Mouse (Mus musculus): ENCODE measurements around the gene Gm20683. TPM values are rescaled to one million over a fixed set of nuclear protein-coding genes. Genes with fewer than 3 reads are reported as not detected.

The Gm20683 gene
- polyA plus RNA-seq, 1 experiment from 2014 or later: 4.1 TPM

Other genes starting within 250 kb of the Gm20683 start
- 0.99 TPM for gene Gng13, start 124.6 kb downstream of the Gm20683 start, polyA plus RNA-seq (2014; fragmentation: Illumina TruSeq; extraction: RNeasy Lipid Tissue Mini Kit (QIAGEN cat#74804); ENCODE audit: low read depth, low replicate concordance)
- 1.4 TPM for gene Chtf18, start 114.3 kb downstream of the Gm20683 start, polyA plus RNA-seq (2014; fragmentation: Illumina TruSeq; extraction: RNeasy Lipid Tissue Mini Kit (QIAGEN cat#74804); ENCODE audit: low read depth, low replicate concordance)
- gene Rpusd1, start 114.1 kb downstream of the Gm20683 start, polyA plus RNA-seq (2014; fragmentation: Illumina TruSeq; extraction: RNeasy Lipid Tissue Mini Kit (QIAGEN cat#74804); ENCODE audit: low read depth, low replicate concordance): 9.4 TPM
- not detected for gene Mslnl, start 105.7 kb downstream of the Gm20683 start, polyA plus RNA-seq (2014; fragmentation: Illumina TruSeq; extraction: RNeasy Lipid Tissue Mini Kit (QIAGEN cat#74804); ENCODE audit: low read depth, low replicate concordance)
- 18.6 TPM for gene Msln, start 87.4 kb downstream of the Gm20683 start, polyA plus RNA-seq (2014; fragmentation: Illumina TruSeq; extraction: RNeasy Lipid Tissue Mini Kit (QIAGEN cat#74804); ENCODE audit: low read depth, low replicate concordance)
- 41.3 TPM for gene Narfl, start 68.0 kb downstream of the Gm20683 start, polyA plus RNA-seq (2014; fragmentation: Illumina TruSeq; extraction: RNeasy Lipid Tissue Mini Kit (QIAGEN cat#74804); ENCODE audit: low read depth, low replicate concordance)
- 15.1 TPM for gene Haghl, start 56.1 kb downstream of the Gm20683 start, polyA plus RNA-seq (2014; fragmentation: Illumina TruSeq; extraction: RNeasy Lipid Tissue Mini Kit (QIAGEN cat#74804); ENCODE audit: low read depth, low replicate concordance)
- 0.26 TPM for gene Ccdc78, start 55.2 kb downstream of the Gm20683 start, polyA plus RNA-seq (2014; fragmentation: Illumina TruSeq; extraction: RNeasy Lipid Tissue Mini Kit (QIAGEN cat#74804); ENCODE audit: low read depth, low replicate concordance)
- gene Fam173a, start 48.9 kb downstream of the Gm20683 start, polyA plus RNA-seq (2014; fragmentation: Illumina TruSeq; extraction: RNeasy Lipid Tissue Mini Kit (QIAGEN cat#74804); ENCODE audit: low read depth, low replicate concordance): 41.4 TPM
- not detected for gene AC134908.4, start 46.1 kb downstream of the Gm20683 start, polyA plus RNA-seq (2014; fragmentation: Illumina TruSeq; extraction: RNeasy Lipid Tissue Mini Kit (QIAGEN cat#74804); ENCODE audit: low read depth, low replicate concordance)
- 31.5 TPM for gene Metrn, start 44.6 kb downstream of the Gm20683 start, polyA plus RNA-seq (2014; fragmentation: Illumina TruSeq; extraction: RNeasy Lipid Tissue Mini Kit (QIAGEN cat#74804); ENCODE audit: low read depth, low replicate concordance)
- 2.1 TPM for gene Fbxl16, start 32.7 kb downstream of the Gm20683 start, polyA plus RNA-seq (2014; fragmentation: Illumina TruSeq; extraction: RNeasy Lipid Tissue Mini Kit (QIAGEN cat#74804); ENCODE audit: low read depth, low replicate concordance)
- 11.2 TPM for gene Wdr24, start 18.1 kb downstream of the Gm20683 start, polyA plus RNA-seq (2014; fragmentation: Illumina TruSeq; extraction: RNeasy Lipid Tissue Mini Kit (QIAGEN cat#74804); ENCODE audit: low read depth, low replicate concordance)
- 31.6 TPM for gene Jmjd8, start 12.9 kb downstream of the Gm20683 start, polyA plus RNA-seq (2014; fragmentation: Illumina TruSeq; extraction: RNeasy Lipid Tissue Mini Kit (QIAGEN cat#74804); ENCODE audit: low read depth, low replicate concordance)
- 133 TPM for gene Stub1, start 8.4 kb downstream of the Gm20683 start, polyA plus RNA-seq (2014; fragmentation: Illumina TruSeq; extraction: RNeasy Lipid Tissue Mini Kit (QIAGEN cat#74804); ENCODE audit: low read depth, low replicate concordance)
- 1.1 TPM for gene Rhbdl1, start 4.5 kb downstream of the Gm20683 start, polyA plus RNA-seq (2014; fragmentation: Illumina TruSeq; extraction: RNeasy Lipid Tissue Mini Kit (QIAGEN cat#74804); ENCODE audit: low read depth, low replicate concordance)
- gene Rhot2, start 3.1 kb upstream of the Gm20683 start, polyA plus RNA-seq (2014; fragmentation: Illumina TruSeq; extraction: RNeasy Lipid Tissue Mini Kit (QIAGEN cat#74804); ENCODE audit: low read depth, low replicate concordance): 133 TPM
- gene Wdr90, start 19.7 kb upstream of the Gm20683 start, polyA plus RNA-seq (2014; fragmentation: Illumina TruSeq; extraction: RNeasy Lipid Tissue Mini Kit (QIAGEN cat#74804); ENCODE audit: low read depth, low replicate concordance): 3.2 TPM
- 194 TPM for gene Mcrip2, start 27.0 kb upstream of the Gm20683 start, polyA plus RNA-seq (2014; fragmentation: Illumina TruSeq; extraction: RNeasy Lipid Tissue Mini Kit (QIAGEN cat#74804); ENCODE audit: low read depth, low replicate concordance)
- 19.7 TPM for gene Mettl26, start 33.3 kb upstream of the Gm20683 start, polyA plus RNA-seq (2014; fragmentation: Illumina TruSeq; extraction: RNeasy Lipid Tissue Mini Kit (QIAGEN cat#74804); ENCODE audit: low read depth, low replicate concordance)
- not detected for gene Wfikkn1, start 39.1 kb upstream of the Gm20683 start, polyA plus RNA-seq (2014; fragmentation: Illumina TruSeq; extraction: RNeasy Lipid Tissue Mini Kit (QIAGEN cat#74804); ENCODE audit: low read depth, low replicate concordance)
- gene Rab40c, start 78.0 kb upstream of the Gm20683 start, polyA plus RNA-seq (2014; fragmentation: Illumina TruSeq; extraction: RNeasy Lipid Tissue Mini Kit (QIAGEN cat#74804); ENCODE audit: low read depth, low replicate concordance): 15.4 TPM
- gene Pigq, start 103.2 kb upstream of the Gm20683 start, polyA plus RNA-seq (2014; fragmentation: Illumina TruSeq; extraction: RNeasy Lipid Tissue Mini Kit (QIAGEN cat#74804); ENCODE audit: low read depth, low replicate concordance): 40.5 TPM
- not detected for gene Nhlrc4, start 103.2 kb upstream of the Gm20683 start, polyA plus RNA-seq (2014; fragmentation: Illumina TruSeq; extraction: RNeasy Lipid Tissue Mini Kit (QIAGEN cat#74804); ENCODE audit: low read depth, low replicate concordance)
- 0.34 TPM for gene A930017K11Rik, start 110.8 kb upstream of the Gm20683 start, polyA plus RNA-seq (2014; fragmentation: Illumina TruSeq; extraction: RNeasy Lipid Tissue Mini Kit (QIAGEN cat#74804); ENCODE audit: low read depth, low replicate concordance)
- gene Capn15, start 144.0 kb upstream of the Gm20683 start, polyA plus RNA-seq (2014; fragmentation: Illumina TruSeq; extraction: RNeasy Lipid Tissue Mini Kit (QIAGEN cat#74804); ENCODE audit: low read depth, low replicate concordance): 9.9 TPM
- 28.2 TPM for gene Rab11fip3, start 227.8 kb upstream of the Gm20683 start, polyA plus RNA-seq (2014; fragmentation: Illumina TruSeq; extraction: RNeasy Lipid Tissue Mini Kit (QIAGEN cat#74804); ENCODE audit: low read depth, low replicate concordance)
- gene Decr2, start 248.6 kb upstream of the Gm20683 start, polyA plus RNA-seq (2014; fragmentation: Illumina TruSeq; extraction: RNeasy Lipid Tissue Mini Kit (QIAGEN cat#74804); ENCODE audit: low read depth, low replicate concordance): 12.0 TPM

Measured in heart, adult 10 weeks (tissue).